In genomic region chr7:142086159-142086905, GRCm38 (mm10) we compare ENCODE assay signal across 1 mouse cellular context.
TF ChIP-seq lines count a peak whose summit lies in the region.

No protein-coding gene starts in this region.

TF ChIP-seq in MEL, 35 proteins besides CTCF, POLR2A, EP300 and RAD21 (continued from another document):
- no peak for TF ChIP-seq NRF1 (IDR thresholded peaks at IDR 0.05; ENCODE audit: insufficient read depth, low read depth, low read length, poor library complexity, severe bottlenecking)
